10 mouse cellular contexts compared by ENCODE assay signal in the genomic region with DNA sequence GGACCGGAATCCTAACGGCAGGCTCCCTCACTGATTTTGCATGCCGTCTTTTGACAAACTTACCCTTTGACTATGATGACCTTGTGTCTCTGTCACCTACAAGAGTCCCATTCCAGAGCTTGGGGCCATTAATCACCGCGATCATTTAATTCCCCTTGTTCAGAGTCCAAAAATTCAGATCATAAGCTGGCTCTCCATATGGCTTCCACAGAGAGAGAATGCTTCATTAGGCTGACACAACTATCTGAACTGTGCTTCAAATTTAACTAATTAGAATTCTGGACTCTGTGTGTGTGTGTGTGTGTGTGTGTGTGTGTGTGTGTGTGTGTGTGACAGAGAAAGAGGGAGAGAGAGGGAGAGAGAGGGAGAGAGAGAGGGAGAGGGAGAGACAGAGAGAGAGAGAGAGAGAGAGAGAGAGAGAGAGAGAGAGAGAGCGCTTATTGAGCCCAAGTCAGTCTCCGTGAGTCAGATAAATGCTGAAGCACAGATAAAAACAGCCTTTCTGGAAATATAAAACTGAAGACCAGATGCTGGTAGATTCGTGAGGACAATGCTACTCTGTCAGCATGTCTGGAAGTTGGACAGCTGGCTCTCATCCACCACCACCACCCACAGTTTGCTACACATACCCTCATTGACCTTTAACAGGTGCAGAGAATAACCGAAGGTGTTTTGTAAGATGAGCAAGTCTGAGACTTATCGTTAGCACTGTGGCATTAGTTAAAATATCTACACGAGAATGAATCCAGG.
DNase-seq lines count a peak whose midpoint lies in the region; ATAC-seq lines count a peak whose summit lies in the region.
"Had no signal": no experiment of that assay in that cellular context is flagged by ENCODE, and none has a peak within 500 bp of the region (broad histone marks: within the 10 kb centered on the region; RNA-seq: fewer than 3 reads in every experiment).

No protein-coding gene starts in this region.

- H3K27me3 ChIP-seq in forebrain, embryonic 14.5 days (replicated peaks; ENCODE audit: control insufficient read depth, insufficient read depth, low read length) = no peaks in the 10 kb centered on the region
- no peaks in the 10 kb centered on the region for H3K27me3 ChIP-seq in forebrain, embryonic 10.5 days (ENCODE audit: poor library complexity, severe bottlenecking)
- H3K27me3 ChIP-seq: liver, embryonic 13.5 days had no signal

- 0 out of 2 replicates have a peak overlapping the region, but pooled peaks have one; percentile 5 for H3K4me2 ChIP-seq in forebrain, embryonic 14.5 days (ENCODE audit: low read length)
- H3K4me2 ChIP-seq: heart, embryonic 11.5 days; liver, embryonic 13.5 days had no signal

- H3K4me3 ChIP-seq in forebrain, embryonic 14.5 days (ENCODE audit: low read depth, low read length) = no peak overlapping the region
- no peak overlapping the region for H3K4me3 ChIP-seq in forebrain, embryonic 10.5 days
- H3K4me3 ChIP-seq: liver, embryonic 13.5 days had no signal

- DNase-seq in forebrain, embryonic 14.5 days (ENCODE audit: low spot score) = peak; percentile 62
- no peak for DNase-seq in forebrain, embryonic 10.5 days (ENCODE audit: extremely low spot score, low spot score)
- DNase-seq in right cerebral cortex, adult 18-20 months = peak; percentile 18
- DNase-seq in right cerebral cortex, postnatal 4 days = no peak
- peak; percentile 30 to 49 for DNase-seq in layer of hippocampus, postnatal 14 days (ENCODE audit: low spot score in 2 of 2)
- no peak for DNase-seq in adrenal gland, postnatal 4 days (ENCODE audit: low spot score in 2 of 2)
- DNase-seq in kidney, adult 11 months = no peak
- DNase-seq: liver, embryonic 13.5 days had no signal

- no peaks in the 10 kb centered on the region for H3K9me3 ChIP-seq in forebrain, embryonic 14.5 days (replicated peaks; ENCODE audit: control insufficient read depth, low read length)
- no peaks in the 10 kb centered on the region for H3K9me3 ChIP-seq in forebrain, embryonic 10.5 days
- H3K9me3 ChIP-seq: liver, embryonic 13.5 days had no signal

- peak; percentile 72 for ATAC-seq in forebrain, embryonic 14.5 days
- no peak for ATAC-seq in inflammation-experienced regulatory T-cells, adult 6 months

- 45% methylated on average over 11 of the region's 11 CpGs for WGBS in forebrain, embryonic 14.5 days
- whole genome bisulfite sequencing in forebrain, embryonic 10.5 days = 87% methylated on average over 11 of the region's 11 CpGs

- H3K27ac ChIP-seq in forebrain, embryonic 14.5 days (ENCODE audit: low read depth, low read length) = 0 out of 2 replicates have a peak overlapping the region, but pooled peaks have one; percentile 2
- no peak overlapping the region for H3K27ac ChIP-seq in forebrain, embryonic 10.5 days
- H3K27ac ChIP-seq: liver, embryonic 13.5 days had no signal

- H3K4me1 ChIP-seq in forebrain, embryonic 14.5 days (ENCODE audit: control insufficient read depth, insufficient read depth, low read length) = no peaks in the 10 kb centered on the region; the same call in 1 of the 2 replicates
- H3K4me1 ChIP-seq in forebrain, embryonic 10.5 days = no peaks in the 10 kb centered on the region
- H3K4me1 ChIP-seq: liver, embryonic 13.5 days had no signal

- H3K9ac ChIP-seq in forebrain, embryonic 14.5 days (ENCODE audit: low read length) = no peak overlapping the region
- H3K9ac ChIP-seq: liver, embryonic 13.5 days had no signal

- no peaks in the 10 kb centered on the region for H3K36me3 ChIP-seq in forebrain, embryonic 14.5 days (ENCODE audit: control insufficient read depth, insufficient read depth, low read length)
- H3K36me3 ChIP-seq in forebrain, embryonic 10.5 days (replicated peaks) = no peaks in the 10 kb centered on the region
- H3K36me3 ChIP-seq: liver, embryonic 13.5 days had no signal

Comparison
In these comparisons a context has a peak if more than half of its experiments do, and no peak if none do; other contexts are left out.
1. DNase-seq: peak in forebrain, embryonic 14.5 days (single experiment), right cerebral cortex, adult 18-20 months (single experiment) and layer of hippocampus, postnatal 14 days (2 of 2); none in forebrain, embryonic 10.5 days (single experiment), right cerebral cortex, postnatal 4 days (single experiment), adrenal gland, postnatal 4 days (0 of 2) and kidney, adult 11 months (single experiment).